ENCODE assay signal across 24 mouse cellular contexts in the genomic region with DNA sequence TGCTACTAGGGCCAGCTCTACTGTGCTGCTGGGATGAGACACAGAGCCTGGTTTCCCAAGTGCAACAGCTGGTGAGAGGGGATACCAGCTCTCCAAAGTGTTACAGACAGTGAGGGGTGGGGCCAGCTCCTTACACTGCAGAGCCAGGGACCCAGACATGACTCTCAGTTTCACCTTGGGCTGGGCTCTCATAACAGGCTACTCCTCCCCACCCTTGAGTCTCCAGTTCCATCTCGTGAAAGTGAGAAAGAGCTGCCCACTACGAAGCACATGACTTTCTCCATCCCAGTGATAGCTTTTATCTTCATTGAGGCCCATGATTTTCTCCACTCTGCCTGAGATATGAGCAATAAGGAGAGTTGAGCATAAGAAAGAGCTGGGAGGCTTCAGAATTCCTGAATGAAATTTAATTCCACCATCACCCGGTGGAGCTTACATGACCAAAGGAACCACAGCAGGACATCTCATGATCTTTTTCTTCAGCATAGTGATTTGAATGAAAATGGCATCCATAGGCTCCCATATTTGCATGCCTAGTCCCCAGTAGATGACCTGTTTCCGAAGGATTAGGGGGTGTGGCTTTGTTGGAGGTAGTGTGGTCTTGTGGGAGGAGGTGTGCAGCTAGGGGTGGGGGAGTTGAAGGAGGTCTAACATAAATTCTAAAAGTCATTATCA.
DNase-seq lines count a peak whose midpoint lies in the region; ATAC-seq and TF ChIP-seq lines count a peak whose summit lies in the region.
"Had no signal": no experiment of that assay in that cellular context is flagged by ENCODE, and none has a peak within 500 bp of the region (broad histone marks: within the 10 kb centered on the region; RNA-seq: fewer than 3 reads in every experiment).

No protein-coding gene starts in this region.

- TF ChIP-seq EP300 in stomach, postnatal 0 days (optimal IDR thresholded peaks at IDR 0.05) = no peak

- intact Hi-C loops in heart, postnatal 25 days (cut with DNase I) = no loop called here
- intact Hi-C loops in heart, postnatal 36 days (cut with DNase I) = no loop called here

- no peak overlapping the region for H3K27ac ChIP-seq in midbrain, embryonic 11.5 days (ENCODE audit: low read depth, low read length)
- H3K27ac ChIP-seq in midbrain, embryonic 13.5 days = no peak overlapping the region
- no peak overlapping the region for H3K27ac ChIP-seq in stomach, postnatal 0 days (replicated peaks)
- H3K27ac ChIP-seq: embryonic facial prominence, embryonic 12.5 days; embryonic facial prominence, embryonic 15.5 days; gastrocnemius, adult 2 months; heart, embryonic 13.5 days; hindbrain, embryonic 15.5 days had no signal

- H3K9me3 ChIP-seq in midbrain, embryonic 11.5 days (ENCODE audit: control insufficient read depth, low read length) = no peaks in the 10 kb centered on the region
- H3K9me3 ChIP-seq in midbrain, embryonic 13.5 days = no peaks in the 10 kb centered on the region
- H3K9me3 ChIP-seq in stomach, postnatal 0 days (ENCODE audit: control insufficient read depth, low read length) = no peaks in the 10 kb centered on the region
- H3K9me3 ChIP-seq: embryonic facial prominence, embryonic 12.5 days; embryonic facial prominence, embryonic 15.5 days; heart, embryonic 13.5 days; hindbrain, embryonic 15.5 days had no signal

- H3K9ac ChIP-seq in midbrain, embryonic 11.5 days (ENCODE audit: low read length) = no peak overlapping the region
- H3K9ac ChIP-seq in midbrain, embryonic 13.5 days (replicated peaks) = no peak overlapping the region
- H3K9ac ChIP-seq in stomach, postnatal 0 days (ENCODE audit: low read length) = no peak overlapping the region
- H3K9ac ChIP-seq: embryonic facial prominence, embryonic 12.5 days; embryonic facial prominence, embryonic 15.5 days; forebrain, postnatal 0 days; heart, embryonic 13.5 days; hindbrain, embryonic 15.5 days had no signal

- WGBS in midbrain, embryonic 11.5 days = 74% methylated on average over 4 of the region's 4 CpGs
- 72% methylated on average over 4 of the region's 4 CpGs for WGBS in midbrain, embryonic 13.5 days
- 72% methylated on average over 4 of the region's 4 CpGs for WGBS in stomach, postnatal 0 days

- DNase-seq in heart, postnatal 25 days (ENCODE audit: low spot score) = peak; percentile 8
- DNase-seq in heart, postnatal 36 days = no peak
- peak; percentile 26 for DNase-seq in midbrain, embryonic 11.5 days (ENCODE audit: low spot score, missing footprints)
- peak; percentile 83 for DNase-seq in R1 (ENCODE audit: low read depth, low spot score)
- DNase-seq in stomach, postnatal 0 days (ENCODE audit: low spot score) = no peak
- no peak for DNase-seq in left cerebral cortex, adult 11 months (ENCODE audit: low spot score)
- DNase-seq: adrenal gland, postnatal 10 days; B cell, adult 2 months; cerebellum, adult 11 months; cerebellum, adult 2 months; cerebellum, adult 9-11 months; cerebellum, postnatal 25 days; forebrain, postnatal 0 days; gastrocnemius, adult 2 months; gastrocnemius, postnatal 14 days; heart, adult 18-20 months; heart, postnatal 14 days had no signal

- TF ChIP-seq CTCF in stomach, postnatal 0 days (IDR thresholded peaks at IDR 0.05; ENCODE audit: low read depth) = no peak

- no peaks in the 10 kb centered on the region for H3K4me1 ChIP-seq in midbrain, embryonic 11.5 days (ENCODE audit: control insufficient read depth, insufficient read depth, low read length)
- no peaks in the 10 kb centered on the region for H3K4me1 ChIP-seq in midbrain, embryonic 13.5 days (replicated peaks)
- no peaks in the 10 kb centered on the region; the same call in 1 of the 2 replicates for H3K4me1 ChIP-seq in stomach, postnatal 0 days (replicated peaks; ENCODE audit: control insufficient read depth, insufficient read depth)
- H3K4me1 ChIP-seq: embryonic facial prominence, embryonic 12.5 days; embryonic facial prominence, embryonic 15.5 days; hindbrain, embryonic 15.5 days had no signal

- H3K27me3 ChIP-seq in midbrain, embryonic 11.5 days (ENCODE audit: control insufficient read depth, insufficient read depth, low read length) = no peaks in the 10 kb centered on the region
- no peaks in the 10 kb centered on the region for H3K27me3 ChIP-seq in midbrain, embryonic 13.5 days
- no peaks in the 10 kb centered on the region for H3K27me3 ChIP-seq in stomach, postnatal 0 days (ENCODE audit: control insufficient read depth, insufficient read depth, low read length)
- H3K27me3 ChIP-seq: CH12.LX; embryonic facial prominence, embryonic 12.5 days; embryonic facial prominence, embryonic 15.5 days; heart, embryonic 13.5 days; hindbrain, embryonic 15.5 days had no signal

- H3K4me2 ChIP-seq in midbrain, embryonic 11.5 days = no peak overlapping the region
- no peak overlapping the region for H3K4me2 ChIP-seq in midbrain, embryonic 13.5 days (replicated peaks)
- H3K4me2 ChIP-seq in stomach, postnatal 0 days (replicated peaks; ENCODE audit: low read depth) = no peak overlapping the region
- H3K4me2 ChIP-seq: embryonic facial prominence, embryonic 12.5 days; embryonic facial prominence, embryonic 15.5 days; heart, embryonic 13.5 days; hindbrain, embryonic 15.5 days had no signal

- no peaks in the 10 kb centered on the region for H3K36me3 ChIP-seq in midbrain, embryonic 11.5 days (ENCODE audit: control insufficient read depth, insufficient read depth, low read length)
- H3K36me3 ChIP-seq in midbrain, embryonic 13.5 days = no peaks in the 10 kb centered on the region
- no peaks in the 10 kb centered on the region for H3K36me3 ChIP-seq in stomach, postnatal 0 days (ENCODE audit: control insufficient read depth, insufficient read depth, low read length)
- H3K36me3 ChIP-seq: embryonic facial prominence, embryonic 12.5 days; embryonic facial prominence, embryonic 15.5 days; heart, embryonic 13.5 days; hindbrain, embryonic 15.5 days had no signal

- ATAC-seq in midbrain, embryonic 11.5 days (ENCODE audit: low FRiP score) = no peak
- no peak for ATAC-seq in midbrain, embryonic 13.5 days
- 0 out of 2 replicates have a peak, but pooled peaks have one; percentile 12 for ATAC-seq in stomach, postnatal 0 days (ENCODE audit: low FRiP score, low TSS enrichment)
- ATAC-seq: forebrain, embryonic 14.5 days; forebrain, postnatal 0 days had no signal

- no peak overlapping the region for H3K4me3 ChIP-seq in midbrain, embryonic 11.5 days (ENCODE audit: low read depth, low read length)
- H3K4me3 ChIP-seq in midbrain, embryonic 13.5 days (replicated peaks) = no peak overlapping the region
- H3K4me3 ChIP-seq in stomach, postnatal 0 days (ENCODE audit: low read depth, low read length) = no peak overlapping the region
- H3K4me3 ChIP-seq: embryonic facial prominence, embryonic 12.5 days; embryonic facial prominence, embryonic 15.5 days; gastrocnemius, adult 2 months; heart, embryonic 13.5 days; hindbrain, embryonic 15.5 days had no signal

Comparison
In these comparisons a context has a peak if more than half of its experiments do, and no peak if none do; other contexts are left out.
1. DNase-seq: peak in heart, postnatal 25 days (single experiment), midbrain, embryonic 11.5 days (single experiment) and R1 (single experiment); none in heart, postnatal 36 days (0 of 2), stomach, postnatal 0 days (single experiment) and left cerebral cortex, adult 11 months (single experiment).